Mouse (Mus musculus) thymus, postnatal 10 days (tissue): ENCODE measurements around the gene Rora.

Source experiments
- DNase-seq, 2 experiments: peaks; one replicate each; pipeline ENCODE4 v3.0.0; 2021; ENCODE audit warnings: low spot score in 2 of 2

Rora gene

GRCm38 (mm10) chr9:68759324-68759723 lies 105.7 kb downstream of the Rora start:
- DNase-seq: no peak

- DNase-seq: no peak
These were observed 106.7 kb downstream of the Rora start for GRCm38 (mm10) chr9:68760329-68760728.

GRCm38 (mm10) chr9:68760876-68761275 lies 107.3 kb downstream of the Rora start:
- no peak for DNase-seq

- DNase-seq: no peak
These were observed 108.1 kb downstream of the Rora start for GRCm38 (mm10) chr9:68761672-68762071.

GRCm38 (mm10) chr9:68765595-68765994 lies 112.0 kb downstream of the Rora start:
- no peak for DNase-seq

- DNase-seq: no peak
These were observed 116.1 kb downstream of the Rora start for GRCm38 (mm10) chr9:68769638-68770037.

- DNase-seq: no peak
These were observed 117.8 kb downstream of the Rora start for GRCm38 (mm10) chr9:68771383-68771782.

- no peak for DNase-seq
These were observed 120.2 kb downstream of the Rora start for GRCm38 (mm10) chr9:68773770-68774169.

- DNase-seq: no peak
These were observed 128.4 kb downstream of the Rora start for GRCm38 (mm10) chr9:68782011-68782410.

GRCm38 (mm10) chr9:68782604-68783003 lies 129.0 kb downstream of the Rora start:
- DNase-seq: no peak

- DNase-seq: no peak
These were observed 129.7 kb downstream of the Rora start for GRCm38 (mm10) chr9:68783246-68783645.

GRCm38 (mm10) chr9:68786614-68787293 lies 133.2 kb downstream of the Rora start:
- DNase-seq: no peak

- DNase-seq: no peak
These were observed 134.1 kb downstream of the Rora start for GRCm38 (mm10) chr9:68787665-68788064.

- DNase-seq: no peak
These were observed 137.3 kb downstream of the Rora start for GRCm38 (mm10) chr9:68790922-68791321.

- no peak for DNase-seq
These were observed 138.5 kb downstream of the Rora start for GRCm38 (mm10) chr9:68791982-68792540.

GRCm38 (mm10) chr9:68795314-68795713 lies 141.7 kb downstream of the Rora start:
- no peak for DNase-seq

GRCm38 (mm10) chr9:68798221-68798620 lies 144.6 kb downstream of the Rora start:
- no peak for DNase-seq

GRCm38 (mm10) chr9:68799065-68799464 lies 145.5 kb downstream of the Rora start:
- DNase-seq: no peak

GRCm38 (mm10) chr9:68804229-68804628 lies 150.6 kb downstream of the Rora start:
- DNase-seq: no peak

- DNase-seq: no peak
These were observed 152.2 kb downstream of the Rora start for GRCm38 (mm10) chr9:68805776-68806175.

- DNase-seq: no peak
These were observed 154.1 kb downstream of the Rora start for GRCm38 (mm10) chr9:68807735-68808134.

- DNase-seq: no peak
These were observed 155.9 kb downstream of the Rora start for GRCm38 (mm10) chr9:68809536-68809935.

GRCm38 (mm10) chr9:68814723-68815122 lies 161.1 kb downstream of the Rora start:
- DNase-seq: no peak

- DNase-seq: no peak
These were observed 162.3 kb downstream of the Rora start for GRCm38 (mm10) chr9:68815877-68816276.
